Mouse (Mus musculus) embryonic facial prominence, embryonic 13.5 days (tissue): Measurements from ENCODE around the gene Ehf. TPM values are rescaled to one million over a fixed set of nuclear protein-coding genes. Genes with fewer than 3 reads are reported as not detected.

ENCODE experiments used
- ATAC-seq: fragments of 200-750 bp; cut with Nextera tagmentation; 2 replicates; pipeline ENCODE4 v1.8.0; 2017; ENCODE audit warnings: low read depth; ENCODE audit not compliant: insufficient number of reproducible peaks, insufficient read depth, low FRiP score, low TSS enrichment
- H3K27ac ChIP-seq: fragments of 300-500 bp; sonication (generic); 2 replicates; pipeline ENCODE4 v1.5.1; 2015; ENCODE audit warnings: moderate library complexity, mild to moderate bottlenecking, inconsistent platforms
- H3K27me3 ChIP-seq: fragments of 300-500 bp; sonication (generic); 2 replicates; pipeline ENCODE4 v1.6.1; 2015; ENCODE audit warnings: mild to moderate bottlenecking, inconsistent platforms
- H3K36me3 ChIP-seq: fragments of 300-500 bp; sonication (generic); 2 replicates; pipeline ENCODE4 v1.6.1; 2015; ENCODE audit warnings: mild to moderate bottlenecking, inconsistent platforms
- H3K4me1 ChIP-seq: fragments of 300-500 bp; sonication (generic); 2 replicates; pipeline ENCODE4 v1.6.1; 2015; ENCODE audit warnings: inconsistent platforms
- H3K4me2 ChIP-seq: fragments of 300-500 bp; sonication (generic); 2 replicates; pipeline ENCODE4 v1.6.1; 2015; ENCODE audit warnings: moderate library complexity, mild to moderate bottlenecking, inconsistent platforms
- H3K4me3 ChIP-seq: fragments of 300-500 bp; sonication (generic); 2 replicates; pipeline ENCODE4 v1.5.1; 2015; ENCODE audit warnings: mild to moderate bottlenecking, inconsistent platforms
- H3K9ac ChIP-seq: fragments of 300-500 bp; sonication (generic); 2 replicates; pipeline ENCODE4 v1.6.1; 2015; ENCODE audit warnings: mild to moderate bottlenecking, inconsistent platforms
- H3K9me3 ChIP-seq: fragments of 300-500 bp; sonication (generic); 2 replicates; pipeline ENCODE4 v1.6.1; 2016; ENCODE audit warnings: inconsistent platforms
- WGBS: fragments of 180-500 bp; shearing (Covaris S2); methylation state at CpG from one replicate; pipeline ENCODE4 v1.1.7; 2015; ENCODE audit warnings: mixed read lengths; 5-methylcytosine and 5-hydroxymethylcytosine counted together
- polyA plus RNA-seq: library from polyadenylated mRNA; unstranded; fragments of >200 nt; fragmentation: Nextera tagmentation; extraction: Ambion mirVana; gene quantifications from 2 replicates; pipeline ENCODE4 v1.2.1, GENCODE M21; 2015

The Ehf gene
- polyA plus RNA-seq: 5.1 and 11.1 TPM in 2 replicates

GRCm38 (mm10) chr2:103303132-103303531 is at the start of gene Ehf:
Gene Ehf (minus strand): TSS chr2:103303278.
- H3K27ac ChIP-seq: peak within 1 kb of the TSS; percentile 22
- no peak for ATAC-seq
- no peak within 1 kb of the TSS for H3K4me2 ChIP-seq

DNA sequence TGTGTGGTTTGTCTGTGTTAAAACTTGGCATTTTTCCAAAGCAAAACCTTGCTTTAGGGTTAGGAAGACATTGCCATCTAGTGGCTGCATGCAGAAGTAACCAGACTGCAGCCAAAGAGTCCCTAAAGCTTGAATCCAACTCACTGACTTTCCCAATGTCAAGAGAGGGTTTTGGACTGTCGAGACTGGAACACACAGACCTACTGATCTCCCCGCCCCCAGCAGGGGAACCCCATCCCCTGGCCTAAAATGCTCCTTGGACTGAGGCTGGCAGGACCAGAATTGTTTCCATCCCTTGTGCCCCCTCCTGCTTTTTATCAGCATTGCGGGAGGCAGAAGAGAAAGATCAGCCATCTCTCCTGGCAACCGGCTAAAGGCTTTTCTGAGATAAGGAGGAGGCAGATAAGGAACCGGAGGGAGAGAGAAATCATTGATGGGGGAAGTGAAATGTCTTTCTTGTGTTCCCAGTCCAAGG is 44.4 kb upstream of the Ehf start:
- H3K4me1 ChIP-seq: 0 out of 2 replicates have a peak, but pooled peaks cover 3% of the 10 kb centered on the region
- no peaks in the 10 kb centered on the region for H3K36me3 ChIP-seq
- H3K9ac ChIP-seq: no peak overlapping the region
- H3K9me3 ChIP-seq: no peaks in the 10 kb centered on the region
- H3K4me2 ChIP-seq: peak overlapping the region; percentile 26; the same call in 1 of the 2 replicates
- 24% methylated on average over 5 of the region's 5 CpGs for WGBS
- no peak overlapping the region for H3K4me3 ChIP-seq
- H3K27ac ChIP-seq: no peak overlapping the region
- no peaks in the 10 kb centered on the region; the same call in 1 of the 2 replicates for H3K27me3 ChIP-seq
- ATAC-seq: no peak

More at GRCm38 (mm10) chr2:103303132-103303531, at the start of gene Ehf:
- 48% methylated on average over 9 of the region's 9 CpGs for WGBS
- H3K4me1 ChIP-seq: no peaks in the 10 kb centered on the region
- H3K9ac ChIP-seq: no peak within 1 kb of the TSS
- H3K36me3 ChIP-seq: no peaks in the 10 kb centered on the region
- no peak within 1 kb of the TSS for H3K4me3 ChIP-seq
- no peaks in the 10 kb centered on the region for H3K27me3 ChIP-seq
- no peaks in the 10 kb centered on the region for H3K9me3 ChIP-seq

DNA sequence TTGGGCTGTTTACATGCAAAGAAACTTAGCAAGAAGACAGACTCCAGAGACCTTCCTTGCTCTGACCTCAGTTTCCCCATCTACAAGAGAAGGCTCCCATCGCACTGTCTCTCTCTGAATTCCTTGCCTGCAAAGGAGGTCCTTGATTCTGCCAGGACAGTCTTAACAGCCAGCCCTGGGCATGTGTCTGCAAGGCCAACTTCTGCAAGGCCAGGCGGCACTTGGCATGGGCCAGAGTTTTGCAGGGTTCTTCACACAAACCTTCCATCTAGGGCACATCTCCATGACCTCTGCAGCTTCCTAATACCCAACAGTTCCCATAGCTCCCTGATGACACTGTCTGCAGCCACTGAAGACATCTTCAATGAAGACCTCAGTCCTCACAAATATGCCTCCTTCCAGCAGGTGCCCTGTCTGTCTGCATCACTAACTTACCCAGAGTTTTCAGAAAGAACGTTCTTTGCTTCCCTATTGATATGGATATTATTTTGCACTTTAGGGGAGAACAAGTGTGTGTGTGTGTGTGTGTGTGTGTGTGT is 43.7 kb upstream of the Ehf start:
- WGBS: 67% methylated on average over 3 of the region's 3 CpGs
- ATAC-seq: no peak
- no peaks in the 10 kb centered on the region; the same call in 1 of the 2 replicates for H3K27me3 ChIP-seq
- H3K36me3 ChIP-seq: no peaks in the 10 kb centered on the region
- H3K9ac ChIP-seq: no peak overlapping the region
- no peak overlapping the region for H3K27ac ChIP-seq
- H3K4me1 ChIP-seq: 0 out of 2 replicates have a peak, but pooled peaks cover 3% of the 10 kb centered on the region
- no peak overlapping the region for H3K4me2 ChIP-seq
- no peaks in the 10 kb centered on the region for H3K9me3 ChIP-seq
- no peak overlapping the region for H3K4me3 ChIP-seq

DNA sequence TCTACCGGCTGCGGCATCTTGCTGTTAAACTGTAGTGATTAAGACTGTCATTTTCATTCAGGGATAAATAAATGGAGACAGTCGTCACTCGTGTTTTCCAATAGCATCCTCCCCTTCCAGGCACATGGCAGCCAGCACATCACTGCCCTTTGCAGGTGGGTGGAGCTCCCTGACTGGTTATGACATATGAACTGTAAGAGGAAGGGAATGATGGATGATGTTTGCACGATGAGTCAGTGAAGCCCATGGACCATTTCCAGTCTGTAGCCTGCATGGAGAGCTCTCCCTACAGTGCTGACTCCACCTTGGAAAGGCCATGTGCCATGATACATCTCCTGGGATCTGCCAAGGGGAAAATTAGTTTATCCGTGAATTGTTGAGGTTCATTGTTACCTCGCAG is 40.5 kb upstream of the Ehf start:
- no peaks in the 10 kb centered on the region for H3K36me3 ChIP-seq
- no peak overlapping the region for H3K27ac ChIP-seq
- H3K9me3 ChIP-seq: no peaks in the 10 kb centered on the region
- WGBS: 74% methylated on average over 7 of the region's 7 CpGs
- ATAC-seq: no peak
- no peak overlapping the region for H3K4me3 ChIP-seq
- no peak overlapping the region for H3K9ac ChIP-seq
- no peaks in the 10 kb centered on the region; the same call in 1 of the 2 replicates for H3K27me3 ChIP-seq
- no peak overlapping the region for H3K4me2 ChIP-seq
- H3K4me1 ChIP-seq: 0 out of 2 replicates have a peak, but pooled peaks cover 3% of the 10 kb centered on the region

- H3K4me1 ChIP-seq: no peaks in the 10 kb centered on the region
- no peak overlapping the region for H3K4me2 ChIP-seq
- no peak overlapping the region for H3K27ac ChIP-seq
- H3K9me3 ChIP-seq: no peaks in the 10 kb centered on the region
- H3K4me3 ChIP-seq: no peak overlapping the region
- H3K9ac ChIP-seq: no peak overlapping the region
- H3K36me3 ChIP-seq: no peaks in the 10 kb centered on the region
- ATAC-seq: no peak
- WGBS: 82% methylated on average over 1 of the region's 1 CpGs
- H3K27me3 ChIP-seq: no peaks in the 10 kb centered on the region; the same call in 1 of the 2 replicates
Measured at GRCm38 (mm10) chr2:103342123-103342522, 39.0 kb upstream of the Ehf start.

GRCm38 (mm10) chr2:103341375-103341971 is 38.4 kb upstream of the Ehf start:
- no peaks in the 10 kb centered on the region for H3K9me3 ChIP-seq
- 83% methylated on average over 1 of the region's 1 CpGs for WGBS
- H3K36me3 ChIP-seq: no peaks in the 10 kb centered on the region
- no peak overlapping the region for H3K27ac ChIP-seq
- H3K9ac ChIP-seq: no peak overlapping the region
- no peaks in the 10 kb centered on the region for H3K4me1 ChIP-seq
- ATAC-seq: no peak
- H3K4me2 ChIP-seq: no peak overlapping the region
- no peak overlapping the region for H3K4me3 ChIP-seq
- no peaks in the 10 kb centered on the region; the same call in 1 of the 2 replicates for H3K27me3 ChIP-seq

GRCm38 (mm10) chr2:103338706-103339105 is 35.6 kb upstream of the Ehf start:
- H3K36me3 ChIP-seq: no peaks in the 10 kb centered on the region
- WGBS: 65% methylated on average over 6 of the region's 6 CpGs
- no peaks in the 10 kb centered on the region for H3K4me1 ChIP-seq
- no peak overlapping the region for H3K4me3 ChIP-seq
- no peak for ATAC-seq
- H3K9ac ChIP-seq: no peak overlapping the region
- no peak overlapping the region for H3K27ac ChIP-seq
- H3K9me3 ChIP-seq: no peaks in the 10 kb centered on the region
- H3K27me3 ChIP-seq: no peaks in the 10 kb centered on the region
- H3K4me2 ChIP-seq: no peak overlapping the region

DNA sequence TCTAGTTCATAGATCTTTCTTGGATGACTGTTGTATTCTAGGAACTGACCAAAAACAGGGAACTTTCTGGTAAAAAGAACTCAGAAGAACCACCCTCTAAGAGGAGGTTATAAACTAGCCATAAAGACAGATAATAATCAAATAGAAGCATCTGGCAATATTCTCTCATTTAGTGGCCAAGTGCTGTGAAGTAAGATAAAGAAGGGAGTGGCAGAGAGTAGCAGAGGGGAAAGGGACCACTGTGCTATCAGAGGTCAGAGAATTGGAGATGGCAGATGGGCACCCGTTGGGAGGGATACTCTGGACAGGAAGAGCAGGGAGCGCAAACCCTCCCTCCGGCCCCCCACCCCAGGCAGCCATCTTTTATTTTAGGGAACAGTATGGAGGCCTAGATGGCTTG is 34.3 kb upstream of the Ehf start:
- H3K36me3 ChIP-seq: no peaks in the 10 kb centered on the region
- no peaks in the 10 kb centered on the region for H3K9me3 ChIP-seq
- no peak overlapping the region for H3K4me3 ChIP-seq
- no peaks in the 10 kb centered on the region for H3K27me3 ChIP-seq
- no peak for ATAC-seq
- WGBS: 81% methylated on average over 3 of the region's 3 CpGs
- no peak overlapping the region for H3K4me2 ChIP-seq
- H3K27ac ChIP-seq: no peak overlapping the region
- H3K4me1 ChIP-seq: no peaks in the 10 kb centered on the region
- no peak overlapping the region for H3K9ac ChIP-seq

GRCm38 (mm10) chr2:103336621-103337020 is 33.5 kb upstream of the Ehf start:
- no peaks in the 10 kb centered on the region for H3K36me3 ChIP-seq
- H3K27ac ChIP-seq: no peak overlapping the region
- ATAC-seq: no peak
- 86% methylated on average over 11 of the region's 11 CpGs for WGBS
- no peak overlapping the region for H3K4me3 ChIP-seq
- H3K27me3 ChIP-seq: no peaks in the 10 kb centered on the region
- no peaks in the 10 kb centered on the region for H3K9me3 ChIP-seq
- H3K9ac ChIP-seq: no peak overlapping the region
- no peak overlapping the region for H3K4me2 ChIP-seq
- no peaks in the 10 kb centered on the region for H3K4me1 ChIP-seq

DNA sequence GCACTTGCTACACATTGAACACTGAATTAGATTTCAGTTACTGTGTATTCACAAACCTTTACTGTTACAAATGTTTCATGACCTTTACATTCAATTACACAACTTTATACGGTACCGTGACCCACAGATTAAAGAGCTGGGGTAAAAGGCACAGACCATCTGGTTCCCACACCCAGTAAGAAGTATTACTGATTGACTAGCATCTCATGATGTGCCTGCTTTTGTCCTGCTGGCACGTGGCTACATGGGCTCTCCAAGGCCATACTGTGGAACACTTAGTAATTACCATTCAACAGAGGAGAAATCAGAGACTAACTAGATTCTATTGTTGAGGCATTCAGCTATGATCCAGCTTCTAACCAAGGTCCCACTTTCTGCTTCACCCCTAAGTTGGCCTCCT is 32.9 kb upstream of the Ehf start:
- no peaks in the 10 kb centered on the region for H3K9me3 ChIP-seq
- no peak overlapping the region for H3K4me3 ChIP-seq
- no peaks in the 10 kb centered on the region for H3K4me1 ChIP-seq
- whole genome bisulfite sequencing: 79% methylated on average over 3 of the region's 3 CpGs
- no peak overlapping the region for H3K4me2 ChIP-seq
- H3K36me3 ChIP-seq: no peaks in the 10 kb centered on the region
- H3K27me3 ChIP-seq: no peaks in the 10 kb centered on the region
- H3K9ac ChIP-seq: no peak overlapping the region
- no peak for ATAC-seq
- H3K27ac ChIP-seq: no peak overlapping the region

DNA sequence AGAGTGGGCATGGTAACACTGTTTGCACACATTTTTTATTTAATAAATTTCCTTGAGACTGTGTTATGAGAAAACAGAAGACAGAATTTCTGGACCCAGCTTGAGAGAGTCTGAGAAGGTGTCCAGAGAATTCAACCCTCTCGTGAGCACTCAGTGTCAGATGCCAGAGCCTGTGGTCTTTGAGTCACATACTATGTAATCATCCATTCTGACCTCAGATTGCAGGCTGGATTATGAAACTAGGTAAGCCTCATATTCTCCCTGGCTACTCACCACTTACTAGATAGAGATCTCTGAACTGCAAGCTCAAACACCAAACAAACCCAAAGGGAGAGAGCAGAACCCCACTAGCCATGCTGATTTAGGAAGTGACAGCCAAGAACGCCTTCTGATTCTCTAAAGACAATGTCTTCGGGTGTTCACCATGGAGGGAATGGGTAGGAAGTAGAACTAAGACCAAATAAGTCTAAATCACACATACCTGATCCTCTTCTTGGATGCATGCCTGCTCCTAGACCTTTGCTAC is 28.7 kb upstream of the Ehf start:
- 84% methylated on average over 3 of the region's 3 CpGs for WGBS
- peaks cover 5% of the 10 kb centered on the region; the same call in 1 of the 2 replicates for H3K4me1 ChIP-seq
- no peak overlapping the region for H3K9ac ChIP-seq
- H3K27me3 ChIP-seq: no peaks in the 10 kb centered on the region
- no peak overlapping the region for H3K4me3 ChIP-seq
- H3K9me3 ChIP-seq: no peaks in the 10 kb centered on the region
- no peaks in the 10 kb centered on the region for H3K36me3 ChIP-seq
- H3K4me2 ChIP-seq: no peak overlapping the region
- no peak for ATAC-seq
- no peak overlapping the region for H3K27ac ChIP-seq

GRCm38 (mm10) chr2:103328731-103329130 is 25.7 kb upstream of the Ehf start:
- Histone ChIP-seq H3K4me1 (peaks cover 5% of the 10 kb centered on the region; the same call in 1 of the 2 replicates), H3K27ac (no peak overlapping the region), H3K27me3 (no peaks in the 10 kb centered on the region), H3K36me3 (no peaks in the 10 kb centered on the region), H3K4me2 (no peak overlapping the region), H3K9ac (no peak overlapping the region), H3K9me3 (no peaks in the 10 kb centered on the region), H3K4me3 (no peak overlapping the region)
- no peak for ATAC-seq
- 87% methylated on average over 4 of the region's 4 CpGs for WGBS
